Mouse (Mus musculus) gastrocnemius, postnatal 36 days (tissue): ENCODE data around the gene Il17d. TPM values are rescaled to one million over a fixed set of nuclear protein-coding genes. Genes with fewer than 3 reads are reported as not detected.

Experiments used
- DNase-seq, 2 experiments: peaks; one replicate each; pipeline ENCODE4 v3.0.0; 2022
- intact Hi-C: fragments of 180-260 bp; cut with DNase I; formaldehyde crosslinking; loops from one replicate; pipeline ENCODE4 v1.15.1; 2025
- total RNA-seq, 2 experiments: library from RNA; stranded (reverse); gene quantifications; 2 replicates each; pipeline ENCODE4 v1.2.3; 2021

Gene Il17d
- total RNA-seq, 2 experiments from 2014 or later = 1.5 to 2.1 TPM

- DNase-seq = no peak
- intact Hi-C loops = loop anchor here (5.0 kb wide), 1 partner anchor 48 kb away; no protein-coding TSS in a partner anchor
Measured at GRCm38 (mm10) chr14:57574792-57575587, 50.4 kb downstream of the Il17d start.

- intact Hi-C loops = no loop called here
- no peak for DNase-seq
Measured at GRCm38 (mm10) chr14:57576364-57577060, 51.9 kb downstream of the Il17d start.

GRCm38 (mm10) chr14:57591830-57592229 is 67.3 kb downstream of the Il17d start:
- intact Hi-C loops = no loop called here
- DNase-seq = no peak

Other genes with a start within 250 kb of the Il17d start
- 1 to 10 TPM; 5.0 to 5.4 TPM for gene Cryl1, start 126.2 kb upstream of the Il17d start, total RNA-seq
- gene Ift88, start 100.7 kb upstream of the Il17d start, total RNA-seq = 1 to 10 TPM; 2.9 to 4.7 TPM
- 10 to 100 TPM; 23.7 to 29.9 TPM for gene Eef1akmt1, start 46.8 kb downstream of the Il17d start, total RNA-seq
- gene Xpo4, start 140.7 kb downstream of the Il17d start, total RNA-seq = 10 to 100 TPM in 1 of 2 experiments, 1 to 10 TPM in 1; 5.3 to 12.1 TPM
- gene Gm49361, start 221.3 kb downstream of the Il17d start, total RNA-seq = under 1 TPM in 1 of 2 experiments, not detected in 1; 0.74 TPM
- gene Lats2, start 233.6 kb downstream of the Il17d start, total RNA-seq = 10 to 100 TPM; 13.4 to 17.3 TPM